Mouse (Mus musculus) adrenal gland, postnatal 14 days (tissue): ENCODE results near the gene Gm1043. TPM values are rescaled to one million over a fixed set of nuclear protein-coding genes. Genes with fewer than 3 reads are reported as not detected.

Experiments used
- DNase-seq: peaks from one replicate; pipeline ENCODE4 v3.0.0; 2021; ENCODE audit warnings: mixed read lengths
- total RNA-seq: library from RNA; stranded (reverse); gene quantifications from 2 replicates; pipeline ENCODE4 v1.2.3, GENCODE M21; 2021

The Gm1043 gene
- total RNA-seq, 1 experiment from 2014 or later, result 0.19 TPM

- no peak for DNase-seq
These were observed 117.1 kb downstream of the Gm1043 start for GRCm38 (mm10) chr5:37202285-37202684.

GRCm38 (mm10) chr5:37204886-37205285 is 119.7 kb downstream of the Gm1043 start:
- DNase-seq, result no peak

GRCm38 (mm10) chr5:37205420-37205819 is 120.2 kb downstream of the Gm1043 start:
- no peak for DNase-seq

- DNase-seq, result no peak
These were observed 121.2 kb downstream of the Gm1043 start for GRCm38 (mm10) chr5:37206364-37206763.

GRCm38 (mm10) chr5:37212938-37213708 is 128.0 kb downstream of the Gm1043 start:
- DNase-seq, result no peak

- DNase-seq, result no peak
These were observed 128.5 kb downstream of the Gm1043 start for GRCm38 (mm10) chr5:37213709-37214103.

GRCm38 (mm10) chr5:37214614-37215013 is 129.4 kb downstream of the Gm1043 start:
- no peak for DNase-seq

GRCm38 (mm10) chr5:37215276-37215675 is 130.1 kb downstream of the Gm1043 start:
- DNase-seq, result peak; percentile 53

- DNase-seq, result no peak
These were observed 134.4 kb downstream of the Gm1043 start for GRCm38 (mm10) chr5:37219615-37220014.

GRCm38 (mm10) chr5:37220575-37220974 is 135.4 kb downstream of the Gm1043 start:
- DNase-seq, result no peak

GRCm38 (mm10) chr5:37221563-37221962 is 136.4 kb downstream of the Gm1043 start:
- no peak for DNase-seq

GRCm38 (mm10) chr5:37222316-37222715 is 137.1 kb downstream of the Gm1043 start:
- no peak for DNase-seq

- peak; percentile 27 for DNase-seq
These were observed 140.5 kb downstream of the Gm1043 start for GRCm38 (mm10) chr5:37225708-37226107.

GRCm38 (mm10) chr5:37227956-37228680 is 142.9 kb downstream of the Gm1043 start:
- no peak for DNase-seq

GRCm38 (mm10) chr5:37228894-37229293 is 143.7 kb downstream of the Gm1043 start:
- DNase-seq, result no peak

- no peak for DNase-seq
These were observed 147.9 kb downstream of the Gm1043 start for GRCm38 (mm10) chr5:37233010-37233557.

- DNase-seq, result no peak
These were observed 153.5 kb downstream of the Gm1043 start for GRCm38 (mm10) chr5:37238654-37239053.

GRCm38 (mm10) chr5:37240550-37240949 is 155.4 kb downstream of the Gm1043 start:
- DNase-seq, result peak; percentile 62

- no peak for DNase-seq
These were observed 156.1 kb downstream of the Gm1043 start for GRCm38 (mm10) chr5:37241224-37241623.

- peak; percentile 71 for DNase-seq
These were observed 156.5 kb downstream of the Gm1043 start, which contains the start of gene Crmp1 for GRCm38 (mm10) chr5:37241651-37242151. Gene Crmp1 (plus strand): TSS chr5:37241940.

GRCm38 (mm10) chr5:37242360-37243168 is 157.4 kb downstream of the Gm1043 start:
- peak; percentile 7 for DNase-seq
